Mouse (Mus musculus) heart, postnatal 36 days (tissue): ENCODE results near the gene Hoxa11. TPM values are rescaled to one million over a fixed set of nuclear protein-coding genes. Genes with fewer than 3 reads are reported as not detected.

Experiments used
- DNase-seq, 2 experiments: peaks; one replicate each; pipeline ENCODE4 v3.0.0; 2021 to 2022
- intact Hi-C: fragments of 180-260 bp; cut with DNase I; formaldehyde crosslinking; loops from one replicate; pipeline ENCODE4 v1.15.1; 2025
- total RNA-seq, 2 experiments: library from RNA; stranded (reverse); gene quantifications; 2 replicates each; pipeline ENCODE4 v1.2.3; 2021

Gene Hoxa11
- total RNA-seq, 2 experiments from 2014 or later: not detected

- intact Hi-C loops: loop anchor here (5.0 kb wide), 1 partner anchor 1057 kb away; no protein-coding TSS in a partner anchor
Observed at GRCm38 (mm10) chr6:52234428-52235140, 11.0 kb downstream of the Hoxa11 start.

DNA sequence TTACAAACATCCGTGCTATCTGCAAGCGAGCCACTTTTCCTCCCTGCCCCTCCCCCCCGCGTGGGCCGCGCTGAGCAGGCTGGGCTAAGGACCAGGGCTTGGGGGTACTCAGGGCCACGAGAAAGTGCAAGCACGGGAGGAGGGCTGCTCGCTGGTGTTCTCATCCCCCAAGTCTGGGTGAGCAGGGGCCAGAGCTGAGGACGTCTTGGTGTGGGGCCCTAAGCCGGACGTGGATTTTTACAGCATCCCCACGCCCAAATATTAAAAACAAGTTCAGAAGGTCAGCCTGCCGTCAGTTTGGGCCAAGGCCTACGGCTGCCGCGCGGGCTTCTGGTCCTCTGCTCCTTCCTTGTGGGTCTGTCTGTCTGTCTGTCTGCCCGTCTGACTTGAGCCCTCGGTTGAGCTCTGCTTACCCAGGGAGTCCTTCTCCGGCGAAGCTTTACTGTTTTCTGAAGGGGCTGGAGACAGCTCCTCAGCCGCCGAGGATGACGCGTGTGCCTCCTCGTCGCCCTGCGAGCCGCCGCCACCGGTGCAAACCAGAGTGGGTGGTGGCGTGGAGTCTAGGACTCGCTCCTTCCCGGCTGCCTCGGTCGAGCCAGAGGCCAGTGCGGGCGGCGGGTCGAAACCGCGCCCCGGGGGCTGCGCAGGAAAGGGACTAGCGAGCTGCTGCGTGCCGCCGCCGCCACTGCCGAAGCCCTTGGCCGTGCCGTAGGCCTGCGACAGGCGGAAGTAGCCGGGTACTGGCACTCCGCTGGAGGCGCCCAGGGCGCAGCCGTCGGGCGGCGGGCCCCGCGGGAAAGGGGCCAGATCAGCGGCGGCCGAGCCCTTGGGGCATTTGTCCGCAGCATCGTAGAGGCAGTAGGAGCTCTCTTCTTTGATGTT is 11.8 kb downstream of the Hoxa11 start:
- intact Hi-C loops: loop anchor here (5.0 kb wide), 1 partner anchor 1056 kb away; no protein-coding TSS in a partner anchor
- no peak for DNase-seq

More at GRCm38 (mm10) chr6:52234428-52235140, 11.0 kb downstream of the Hoxa11 start:
- no peak for DNase-seq

DNA sequence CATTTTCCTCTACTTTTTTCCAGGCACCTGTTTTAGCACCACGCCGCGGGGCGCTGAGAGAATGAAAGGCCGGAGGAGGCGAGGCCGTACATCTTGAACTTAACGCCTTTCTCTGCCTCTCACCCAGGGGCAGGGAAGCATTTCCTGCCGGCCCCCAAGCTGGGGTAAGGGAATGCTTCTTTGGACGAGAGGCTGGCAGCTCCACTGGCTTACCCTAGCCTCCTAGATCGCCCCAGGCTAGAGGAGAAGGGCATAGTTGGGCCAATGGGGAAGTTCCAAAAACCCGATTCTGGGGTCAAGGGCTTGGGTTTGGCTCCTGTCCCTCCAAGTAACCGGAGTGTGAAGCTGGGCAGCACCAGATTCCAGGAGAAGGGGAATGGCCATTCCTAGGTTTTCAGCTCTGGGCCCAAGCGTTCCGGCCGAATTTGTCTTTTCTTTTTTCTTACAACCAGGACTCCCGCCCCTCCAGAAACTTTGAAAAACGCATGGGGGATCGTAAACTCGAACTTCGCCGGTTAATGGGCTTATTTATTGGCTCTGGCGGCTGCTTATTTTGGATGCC is 12.5 kb downstream of the Hoxa11 start:
- intact Hi-C loops: loop anchor here (5.0 kb wide), 1 partner anchor 1056 kb away; no protein-coding TSS in a partner anchor
- DNase-seq: no peak

DNA sequence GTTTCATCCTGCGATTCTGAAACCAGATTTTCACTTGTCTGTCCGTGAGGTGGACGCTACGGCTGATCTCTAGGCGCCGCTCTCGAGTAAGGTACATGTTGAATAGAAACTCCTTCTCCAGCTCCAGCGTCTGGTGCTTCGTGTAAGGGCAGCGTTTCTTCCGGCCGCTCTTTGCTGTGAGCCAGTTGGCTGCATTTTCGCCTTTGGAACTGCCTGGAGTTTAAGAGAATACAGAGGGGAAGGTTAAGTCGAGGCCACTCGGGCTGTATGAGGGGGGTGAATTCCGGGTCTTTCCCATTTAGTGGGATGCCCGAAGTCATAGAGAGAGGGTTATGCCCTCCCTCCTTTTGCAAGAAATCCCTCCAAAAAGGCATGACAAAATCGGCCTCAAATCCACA is 13.0 kb downstream of the Hoxa11 start:
- intact Hi-C loops: loop anchor here (5.0 kb wide), 1 partner anchor 1055 kb away; no protein-coding TSS in a partner anchor
- no peak for DNase-seq

DNA sequence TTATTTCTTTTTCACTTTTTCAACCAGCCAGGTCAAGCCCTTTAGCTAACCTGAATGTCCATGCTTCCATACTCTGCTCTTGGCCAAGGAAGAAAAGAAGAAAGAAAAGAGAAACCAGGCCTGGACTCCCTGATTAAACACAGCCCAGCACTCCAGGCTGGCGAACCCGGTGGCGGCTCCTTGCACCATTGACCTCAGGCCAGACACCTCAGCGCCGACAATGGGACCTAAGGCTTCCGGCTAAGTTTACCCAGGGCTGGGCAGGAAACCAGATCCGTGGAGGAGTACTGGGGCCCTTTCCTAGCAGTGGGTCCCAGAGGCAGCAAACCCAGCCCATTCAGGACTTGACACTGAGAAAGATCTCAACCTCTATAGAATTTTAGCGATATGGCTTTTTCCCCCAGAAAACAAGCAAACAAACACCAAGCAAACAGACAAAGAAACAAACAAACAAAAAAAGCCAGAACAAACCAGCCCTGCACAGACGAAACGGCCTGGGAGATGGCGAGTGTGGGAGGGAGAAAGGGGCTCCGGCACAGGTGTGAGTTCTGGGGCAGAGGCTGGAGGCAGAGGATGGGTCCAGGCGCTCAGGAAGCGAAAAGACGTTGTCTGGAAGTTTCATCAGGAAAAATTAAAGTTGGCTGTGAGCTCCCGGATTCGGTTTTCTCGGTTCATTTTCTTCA is 13.6 kb downstream of the Hoxa11 start:
- intact Hi-C loops: loop anchor here (5.0 kb wide), 1 partner anchor 1055 kb away; no protein-coding TSS in a partner anchor
- DNase-seq: no peak

- no peak for DNase-seq
- intact Hi-C loops: loop anchor here (5.0 kb wide), 1 partner anchor 1053 kb away; no protein-coding TSS in a partner anchor
Observed at GRCm38 (mm10) chr6:52230516-52231165, 15.0 kb downstream of the Hoxa11 start, which contains the start of gene Hoxa9. Hoxa9 (minus strand) TSS chr6:52231089.

- no peak for DNase-seq
- intact Hi-C loops: loop anchor here (5.0 kb wide), 1 partner anchor 1052 kb away; no protein-coding TSS in a partner anchor
Observed at GRCm38 (mm10) chr6:52229558-52230416, 15.8 kb downstream of the Hoxa11 start.

GRCm38 (mm10) chr6:52228475-52229465 is 16.8 kb downstream of the Hoxa11 start:
- intact Hi-C loops: no loop called here
- no peak for DNase-seq

DNA sequence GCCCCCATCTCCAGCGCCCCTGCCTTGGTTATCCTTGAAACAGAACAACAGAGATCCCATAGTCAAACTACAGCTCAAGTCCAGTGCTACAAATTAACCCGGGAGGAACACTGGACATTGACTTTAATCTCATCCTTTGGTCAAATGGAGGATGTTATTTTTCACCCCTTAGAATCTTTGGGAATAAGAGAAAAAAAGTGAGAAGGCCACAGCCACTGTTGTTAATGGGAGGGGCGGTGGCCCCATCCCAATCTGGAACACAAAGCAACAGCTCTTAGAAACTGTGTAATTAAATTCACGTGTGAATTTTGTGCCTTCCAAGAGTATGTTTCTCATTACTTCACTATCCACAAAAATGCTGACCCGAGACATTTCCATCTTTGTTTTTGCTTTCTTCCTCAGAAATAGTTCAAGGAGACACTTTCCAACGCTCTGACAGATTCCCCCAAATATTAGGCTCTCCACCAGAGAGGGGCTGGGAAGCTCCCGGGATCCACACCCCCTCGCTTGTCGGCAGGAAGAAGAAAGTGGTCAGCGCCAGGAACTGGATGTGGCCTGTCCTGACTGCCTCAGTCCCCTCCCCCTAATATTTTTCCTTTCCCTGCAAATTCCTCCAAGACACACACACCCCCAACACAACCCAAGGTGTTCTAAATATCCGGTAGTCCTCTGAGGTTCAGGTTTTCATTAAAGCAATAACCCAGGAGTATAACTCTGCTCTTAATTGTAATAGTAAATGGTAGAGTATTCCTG is 18.0 kb downstream of the Hoxa11 start:
- intact Hi-C loops: no loop called here
- no peak for DNase-seq

DNA sequence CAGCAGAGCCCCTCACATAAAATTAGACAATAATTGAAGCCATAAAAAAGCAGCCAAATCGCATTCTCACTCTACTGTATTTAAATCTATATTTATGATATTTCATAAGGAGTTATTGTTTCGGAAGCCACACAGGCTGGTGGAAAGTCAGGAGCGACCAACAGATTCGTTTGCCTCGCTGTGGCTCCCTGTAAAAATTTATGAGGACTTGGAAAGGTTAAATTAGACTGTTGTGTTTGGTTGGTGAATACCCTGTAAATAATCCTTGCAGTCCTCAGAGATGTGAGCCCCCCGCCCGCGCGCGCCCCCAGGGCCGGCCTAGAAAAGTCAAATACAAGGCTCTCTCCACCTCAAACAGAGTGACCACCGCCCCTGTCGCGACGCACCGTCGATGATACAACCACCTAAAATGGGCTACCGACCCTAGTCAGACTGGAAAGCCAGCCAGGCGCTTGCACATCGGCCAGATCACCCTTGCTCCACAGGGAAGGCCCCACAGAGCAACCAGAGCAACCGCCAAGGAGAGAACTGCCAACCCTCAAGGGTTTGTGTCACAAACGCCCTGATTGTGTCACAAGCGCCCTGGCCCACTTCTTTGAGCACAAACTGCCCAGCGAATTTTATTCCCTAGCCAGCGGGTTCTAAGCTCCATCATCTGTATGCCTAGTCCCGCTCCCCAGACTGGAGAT is 18.9 kb downstream of the Hoxa11 start:
- intact Hi-C loops: no loop called here
- no peak for DNase-seq

DNA sequence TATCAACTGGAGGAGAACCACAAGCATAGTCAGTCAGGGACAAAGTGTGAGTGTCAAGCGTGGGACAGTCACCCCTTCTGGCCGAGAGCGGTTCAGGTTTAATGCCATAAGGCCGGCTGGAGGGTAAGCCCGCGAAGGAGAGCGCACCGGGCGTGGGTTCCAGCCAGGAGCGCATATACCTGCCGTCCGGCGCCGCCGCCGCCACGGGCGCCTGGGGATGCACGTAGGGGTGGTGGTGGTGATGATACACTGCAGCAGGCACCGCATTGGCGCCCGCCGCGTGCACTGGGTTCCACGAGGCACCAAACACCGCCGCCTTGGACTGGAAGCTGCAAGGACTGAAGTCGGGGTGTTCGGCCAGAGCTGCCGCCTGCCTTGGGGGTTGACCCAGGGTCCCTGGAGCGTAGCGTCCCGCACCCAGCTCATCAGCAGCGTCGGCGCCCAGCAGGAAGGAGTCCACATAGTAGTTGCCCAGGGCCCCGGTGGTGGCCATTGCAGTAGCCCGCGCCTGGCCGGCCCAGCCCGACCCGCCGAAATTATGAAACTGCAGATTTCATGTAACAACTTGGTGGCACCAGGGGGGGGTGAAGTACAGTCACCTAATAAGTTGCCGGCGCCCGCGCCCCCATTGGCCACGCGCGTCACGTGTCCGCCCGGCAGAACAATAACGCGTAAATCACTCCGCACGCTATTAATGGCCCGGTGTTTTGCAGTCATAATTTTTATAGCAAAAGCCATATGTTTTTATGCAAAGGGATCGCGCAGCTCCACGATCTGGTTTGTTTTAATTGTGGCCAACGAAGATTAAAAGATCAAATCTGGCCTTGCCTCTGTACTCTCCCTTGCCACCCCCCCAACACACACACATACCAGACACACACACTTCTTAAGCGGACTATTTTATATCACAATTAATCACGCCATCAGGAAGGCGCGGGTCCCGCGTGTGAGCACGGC is 19.7 kb downstream of the Hoxa11 start:
- intact Hi-C loops: no loop called here
- DNase-seq: no peak

DNA sequence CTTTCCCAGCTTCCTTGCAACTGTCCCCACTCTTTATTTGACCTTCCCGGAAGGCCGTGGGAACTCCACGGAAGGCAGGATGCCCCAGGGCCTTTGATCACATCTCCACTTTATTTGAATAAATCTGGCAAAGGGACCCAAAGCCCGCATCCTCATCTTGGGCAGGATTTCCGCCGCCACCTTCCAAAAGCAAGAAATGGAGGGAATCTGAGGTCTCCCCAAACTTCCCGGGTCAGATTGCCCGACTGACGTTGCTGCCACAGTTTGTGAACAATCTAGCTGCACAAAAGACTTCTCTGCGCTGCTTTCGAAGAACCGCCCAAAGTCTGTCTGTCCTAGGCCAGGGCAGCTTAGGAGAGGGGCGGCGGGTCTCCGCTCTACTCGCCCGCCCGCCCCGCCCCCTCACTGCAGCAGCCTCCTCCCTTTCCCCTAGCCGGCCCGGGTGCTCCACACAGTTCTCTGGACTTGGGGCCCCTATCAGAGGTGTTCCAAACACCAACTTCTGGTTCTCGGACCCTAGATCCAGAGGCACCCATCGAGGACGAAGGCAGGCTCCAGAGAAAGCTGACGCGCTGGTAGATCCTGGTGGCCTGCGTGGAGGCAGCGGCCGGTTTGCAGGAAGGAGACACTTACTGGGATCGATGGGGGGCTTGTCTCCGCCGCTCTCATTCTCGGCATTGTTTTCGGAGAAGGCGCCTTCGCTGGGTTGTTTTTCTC is 20.6 kb downstream of the Hoxa11 start:
- DNase-seq: no peak
- intact Hi-C loops: loop anchor here (5.0 kb wide), 1 partner anchor 353 kb away; no protein-coding TSS in a partner anchor

- intact Hi-C loops: loop anchor here (5.0 kb wide), 1 partner anchor 352 kb away; no protein-coding TSS in a partner anchor
- DNase-seq: no peak
Observed at GRCm38 (mm10) chr6:52223939-52224760, 21.5 kb downstream of the Hoxa11 start.
